In genomic region chr17:12507654-12508204, GRCm38 (mm10) we compare ENCODE assay signal across 9 mouse cellular contexts. TPM values are rescaled to one million over a fixed set of nuclear protein-coding genes. Genes with fewer than 3 reads are reported as not detected.
DNase-seq lines count a peak whose midpoint lies in the region; ATAC-seq lines count a peak whose summit lies in the region.
"Had no signal": no experiment of that assay in that cellular context is flagged by ENCODE, and none has a peak within 500 bp of the region (broad histone marks: within the 10 kb centered on the region; RNA-seq: fewer than 3 reads in every experiment).

Gene Slc22a3 (minus strand): TSS chr17:12507704.

- no peaks in the 10 kb centered on the region for H3K36me3 ChIP-seq in hindbrain, embryonic 11.5 days (ENCODE audit: control insufficient read depth, insufficient read depth, low read length)

- no peaks in the 10 kb centered on the region for H3K9me3 ChIP-seq in hindbrain, embryonic 11.5 days (ENCODE audit: control insufficient read depth, low read length)

- peaks cover 38% of the 10 kb centered on the region for H3K27me3 ChIP-seq in hindbrain, embryonic 11.5 days (ENCODE audit: control insufficient read depth, insufficient read depth, low read length)

- H3K9ac ChIP-seq in hindbrain, embryonic 11.5 days (ENCODE audit: low read depth, low read length) = no peak within 1 kb of the TSS

- DNase-seq in heart, adult 8-10 months (ENCODE audit: low spot score) = no peak
- no peak for DNase-seq in heart, adult 11 months
- DNase-seq in R1 (ENCODE audit: low read depth, low spot score) = peak; percentile 17
- DNase-seq in hindbrain, embryonic 11.5 days (ENCODE audit: low spot score) = peak; percentile 8
- no peak for DNase-seq in right cerebral cortex, postnatal 36 days (ENCODE audit: low spot score in 2 of 2)
- DNase-seq in cerebellum, adult 11-12 months = no peak
- no peak for DNase-seq in spleen, adult 18-20 months

- H3K4me3 ChIP-seq in hindbrain, embryonic 11.5 days (ENCODE audit: low read depth, low read length) = peak within 1 kb of the TSS; percentile 21; the same call in 1 of the 2 replicates

- 16% methylated on average over 14 of the region's 14 CpGs for WGBS in hindbrain, embryonic 11.5 days

- no peak for ATAC-seq in hindbrain, embryonic 11.5 days (ENCODE audit: low FRiP score)
- peak; percentile 63 for ATAC-seq in megakaryocyte progenitor cell, adult 5-6 weeks (replicated peaks; ENCODE audit: poor library complexity)

- H3K4me2 ChIP-seq in hindbrain, embryonic 11.5 days (replicated peaks; ENCODE audit: low read depth, low read length) = peak within 1 kb of the TSS; percentile 45

- H3K4me1 ChIP-seq in hindbrain, embryonic 11.5 days (replicated peaks; ENCODE audit: control insufficient read depth, insufficient read depth, low read length) = peaks cover 2% of the 10 kb centered on the region; the same call in 1 of the 2 replicates

- no peak within 1 kb of the TSS for H3K27ac ChIP-seq in hindbrain, embryonic 11.5 days (ENCODE audit: low read depth, low read length)

RNA-seq across cellular contexts. Expression of gene Slc22a3, which starts in this region (rescaled TPM):
- total RNA-seq in heart, adult 8-10 months (2022) = 10 to 100 TPM in 3 of 4 experiments, 1 to 10 TPM in 1; 9.4 to 18.1 (median 13.0) TPM
- polyA plus RNA-seq in hindbrain, embryonic 11.5 days (2014; fragmentation: Nextera tagmentation; extraction: Ambion mirVana) = 0.17 and 0.35 TPM in 2 replicates
- 4.0 and 7.7 TPM in 2 replicates for total RNA-seq in megakaryocyte progenitor cell, adult 5-6 weeks (2015)
- total RNA-seq in megakaryocyte progenitor cell, adult 5-6 weeks (2017) = 3.6 and 4.8 TPM in 2 replicates
- polyA plus RNA-seq: C2C12 had no signal

Comparison
In these comparisons a context has a peak if more than half of its experiments do, and no peak if none do; other contexts are left out.
1. Peak in DNase-seq, H3K4me3 ChIP-seq and H3K4me2 ChIP-seq in hindbrain, embryonic 11.5 days; RNA of the gene not detected or under 1 TPM.